Mouse (Mus musculus): ENCODE measurements around the gene Ppp2r1b. TPM values are rescaled to one million over a fixed set of nuclear protein-coding genes. Genes with fewer than 3 reads are reported as not detected.

Ppp2r1b gene
- polyA plus RNA-seq, 1 experiment from 2014 or later = 86.4 TPM

DNA sequence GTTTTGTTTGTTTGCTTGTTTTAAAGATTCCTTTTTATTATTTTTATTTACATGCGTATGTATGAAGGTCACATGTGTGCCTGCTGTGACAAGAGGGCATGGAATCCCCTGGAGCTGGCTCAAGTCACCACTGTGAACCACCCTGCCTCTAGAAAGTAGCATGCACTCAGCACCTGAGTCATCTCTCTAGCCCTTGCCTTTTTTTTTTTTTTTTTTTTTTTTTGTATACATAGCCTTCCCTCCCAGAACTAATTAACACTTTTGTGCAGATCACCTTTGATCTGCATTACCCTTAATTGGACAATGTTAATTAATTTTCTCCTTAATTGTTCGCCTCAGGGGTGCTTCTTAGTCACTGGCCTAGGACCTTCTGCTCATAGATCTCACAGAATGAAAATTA is 97.6 kb downstream of the Ppp2r1b start:
- Histone ChIP-seq H3K36me3 (ENCODE audit: control insufficient read depth, insufficient read depth) (no peaks in the 10 kb centered on the region), H3K9me3 (ENCODE audit: control insufficient read depth, low read length) (no peaks in the 10 kb centered on the region), H3K9ac (replicated peaks; ENCODE audit: low read depth, low read length) (no peak overlapping the region), H3K27me3 (replicated peaks; ENCODE audit: control insufficient read depth, insufficient read depth, low read length) (no peaks in the 10 kb centered on the region), H3K4me2 (ENCODE audit: low read length) (no peak overlapping the region), H3K4me3 (replicated peaks; ENCODE audit: low read length) (no peak overlapping the region), H3K27ac (ENCODE audit: low read length) (no peak overlapping the region), H3K4me1 (replicated peaks; ENCODE audit: control insufficient read depth, insufficient read depth, low read length) (no peaks in the 10 kb centered on the region)
- ATAC-seq = no peak
- WGBS = 58% methylated on average over 2 of the region's 2 CpGs

Other genes with a start within 250 kb of the Ppp2r1b start
- 205 and 215 TPM in 2 replicates for gene Sdhd, start 241.5 kb upstream of the Ppp2r1b start, polyA plus RNA-seq (2015; fragmentation: Nextera tagmentation; extraction: Ambion mirVana)
- gene Timm8b, start 241.4 kb upstream of the Ppp2r1b start, polyA plus RNA-seq (2015; fragmentation: Nextera tagmentation; extraction: Ambion mirVana) = 308 and 327 TPM in 2 replicates
- gene Pih1d2, start 228.0 kb upstream of the Ppp2r1b start, polyA plus RNA-seq (2015; fragmentation: Nextera tagmentation; extraction: Ambion mirVana) = 2.7 and 4.1 TPM in 2 replicates
- gene Nkapd1, start 227.8 kb upstream of the Ppp2r1b start, polyA plus RNA-seq (2015; fragmentation: Nextera tagmentation; extraction: Ambion mirVana) = 19.7 and 20.6 TPM in 2 replicates
- 43.4 and 44.3 TPM in 2 replicates for gene Dlat, start 185.5 kb upstream of the Ppp2r1b start, polyA plus RNA-seq (2015; fragmentation: Nextera tagmentation; extraction: Ambion mirVana)
- 28.5 and 29.7 TPM in 2 replicates for gene Dixdc1, start 105.8 kb upstream of the Ppp2r1b start, polyA plus RNA-seq (2015; fragmentation: Nextera tagmentation; extraction: Ambion mirVana)
- 1.5 and 1.7 TPM in 2 replicates for gene 2310030G06Rik, start 98.8 kb upstream of the Ppp2r1b start, polyA plus RNA-seq (2015; fragmentation: Nextera tagmentation; extraction: Ambion mirVana)
- 10.1 and 17.3 TPM in 2 replicates for gene Cryab, start 94.0 kb upstream of the Ppp2r1b start, polyA plus RNA-seq (2015; fragmentation: Nextera tagmentation; extraction: Ambion mirVana)
- gene Hspb2, start 92.9 kb upstream of the Ppp2r1b start, polyA plus RNA-seq (2015; fragmentation: Nextera tagmentation; extraction: Ambion mirVana) = 0.81 and 0.96 TPM in 2 replicates
- 12.0 and 13.3 TPM in 2 replicates for gene Fdxacb1, start 77.1 kb upstream of the Ppp2r1b start, polyA plus RNA-seq (2015; fragmentation: Nextera tagmentation; extraction: Ambion mirVana)
- 51.0 and 54.1 TPM in 2 replicates for gene Alg9, start 70.3 kb upstream of the Ppp2r1b start, polyA plus RNA-seq (2015; fragmentation: Nextera tagmentation; extraction: Ambion mirVana)
- gene 1110032A03Rik, start 69.8 kb upstream of the Ppp2r1b start, polyA plus RNA-seq (2015; fragmentation: Nextera tagmentation; extraction: Ambion mirVana) = 52.5 and 56.1 TPM in 2 replicates
- 20.1 and 23.7 TPM in 2 replicates for gene Sik2, start 163.8 kb downstream of the Ppp2r1b start, polyA plus RNA-seq (2015; fragmentation: Nextera tagmentation; extraction: Ambion mirVana)
- gene Btg4, start 215.6 kb downstream of the Ppp2r1b start, polyA plus RNA-seq (2015; fragmentation: Nextera tagmentation; extraction: Ambion mirVana) = not detected in 2 replicates
- gene Layn, start 231.8 kb downstream of the Ppp2r1b start, polyA plus RNA-seq (2015; fragmentation: Nextera tagmentation; extraction: Ambion mirVana) = 1.3 and 3.1 TPM in 2 replicates